Mouse (Mus musculus) kidney, adult 2 months (tissue): ENCODE measurements around the gene Ccdc136. TPM values are rescaled to one million over a fixed set of nuclear protein-coding genes. Genes with fewer than 3 reads are reported as not detected.

ENCODE experiments used
- DNase-seq: peaks from one replicate; pipeline ENCODE4 v3.0.0; 2021
- H3K27ac ChIP-seq: fragments of 200-500 bp; 2 replicates; pipeline ENCODE4 v1.5.1; 2012; ENCODE audit warnings: low read depth, low read length, control low read depth, inconsistent platforms; ENCODE audit not compliant: insufficient read depth
- H3K27me3 ChIP-seq: fragments of 200-500 bp; replicated peaks from 2 replicates; pipeline ENCODE4 v1.6.1; 2012; ENCODE audit warnings: mild to moderate bottlenecking, moderate library complexity, low read length, inconsistent platforms; ENCODE audit not compliant: control insufficient read depth, insufficient read depth
- H3K36me3 ChIP-seq: fragments of 200-500 bp; 2 replicates; pipeline ENCODE4 v1.6.1; 2012; ENCODE audit warnings: mild to moderate bottlenecking, moderate library complexity, low read length, inconsistent platforms; ENCODE audit not compliant: control insufficient read depth, insufficient read depth
- H3K4me1 ChIP-seq: fragments of 200-500 bp; 2 replicates; pipeline ENCODE4 v1.6.1; 2011; ENCODE audit warnings: low read length; ENCODE audit not compliant: control insufficient read depth, insufficient read depth
- H3K4me3 ChIP-seq: fragments of 200-500 bp; 2 replicates; pipeline ENCODE4 v1.5.1; 2011; ENCODE audit warnings: mild to moderate bottlenecking, low read depth, low read length, control low read depth; ENCODE audit not compliant: insufficient read depth
- CTCF ChIP-seq: fragments of 200-500 bp; conservative IDR thresholded peaks from 2 replicates; pipeline ENCODE4 v1.5.1; 2011; ENCODE audit warnings: low read depth, mild to moderate bottlenecking, control low read depth, low read length, moderate library complexity, mixed read lengths; ENCODE audit not compliant: insufficient read depth, insufficient read length
- POLR2A ChIP-seq: fragments of 200-500 bp; IDR thresholded peaks from one replicate; pipeline ENCODE4 v1.6.1; 2011; ENCODE audit warnings: low read depth, low read length, control low read depth
- WGBS: fragments of 180-500 bp; shearing (Covaris S2); methylation state at CpG from one replicate; pipeline ENCODE4 v1.1.7; 2018; 5-methylcytosine and 5-hydroxymethylcytosine counted together
- polyA plus RNA-seq: library from polyadenylated mRNA; depleted of rRNA; stranded (reverse); fragments of >200 nt; gene quantifications from 2 replicates; pipeline ENCODE4 v1.2.3, GENCODE M21; 2012; rRNA removed

Ccdc136 gene
- polyA plus RNA-seq, 1 experiment: 4.0 TPM

DNA sequence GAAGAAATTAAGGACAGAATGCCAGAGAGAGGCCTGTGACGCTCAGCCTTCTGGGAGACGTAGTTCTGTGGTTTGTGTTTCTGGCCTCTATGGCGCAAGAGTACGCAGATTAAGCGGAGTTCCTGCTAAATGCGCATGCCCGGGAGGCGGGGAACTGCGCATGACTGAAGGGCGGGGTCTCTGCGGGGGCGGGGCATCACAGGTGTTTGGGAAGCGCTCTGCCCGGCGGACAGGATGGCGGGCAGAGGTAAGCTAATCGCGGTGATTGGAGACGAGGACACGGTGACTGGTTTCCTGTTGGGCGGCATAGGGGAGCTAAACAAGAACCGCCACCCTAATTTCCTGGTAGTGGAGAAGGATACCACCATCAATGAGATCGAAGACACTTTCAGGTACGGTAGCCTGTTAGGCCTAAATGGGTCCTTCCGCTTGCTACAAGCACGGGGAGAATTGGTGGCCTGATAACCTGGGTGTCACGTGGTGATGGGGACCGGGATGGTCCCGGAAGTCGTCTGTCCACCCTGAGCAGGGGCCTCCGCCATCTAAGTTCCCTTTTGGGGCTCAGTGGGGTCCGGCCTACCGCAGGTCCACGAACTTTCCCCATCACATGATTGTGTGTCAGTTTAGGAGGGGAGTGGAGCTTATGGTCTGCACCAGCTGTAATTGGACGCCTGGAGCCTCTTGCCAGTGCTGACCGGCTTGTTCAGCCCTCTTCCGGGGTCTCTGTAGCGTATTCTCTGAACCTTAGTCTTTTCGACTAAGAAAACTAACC is 71.7 kb downstream of the Ccdc136 start, which contains the start of gene Atp6v1f:
Gene Atp6v1f (plus strand): TSS at position 136 of the 772 bp plus-strand sequence.
- under 1% methylated on average over 39 of the region's 39 CpGs for WGBS
- Histone ChIP-seq H3K4me3 (peak within 1 kb of the TSS; percentile 69), H3K27me3 (no peaks in the 10 kb centered on the region), H3K27ac (peak within 1 kb of the TSS; percentile 34), H3K4me1 (peaks cover 3% of the 10 kb centered on the region; the same call in 1 of the 2 replicates), H3K36me3 (no peaks in the 10 kb centered on the region)
- peak; percentile 41 for TF ChIP-seq POLR2A
- no peak for TF ChIP-seq CTCF
- DNase-seq: peak; percentile 97

DNA sequence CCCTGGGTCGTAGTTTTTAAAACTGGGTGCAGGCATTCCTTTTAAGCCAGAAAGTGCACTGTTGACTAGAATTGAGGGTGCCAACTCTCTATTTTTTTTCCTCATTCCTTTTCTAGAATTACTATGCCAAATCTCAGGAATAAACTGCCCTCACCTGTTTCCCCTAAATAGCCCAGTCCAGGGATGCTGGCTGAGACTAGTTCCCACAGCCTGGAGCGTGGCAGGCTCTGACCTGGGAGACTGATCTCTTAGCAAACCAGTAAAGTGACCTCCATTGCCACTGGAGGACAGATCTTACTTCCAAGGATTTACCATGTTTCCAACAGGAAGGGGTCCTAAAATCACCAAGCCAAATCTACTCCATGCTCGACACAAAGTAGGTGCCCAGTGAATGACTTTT is 72.7 kb downstream of the Ccdc136 start:
- DNase-seq: peak; percentile 61
- H3K4me3 ChIP-seq: peak overlapping the region; percentile 69
- no peak for TF ChIP-seq POLR2A
- no peak for TF ChIP-seq CTCF
- H3K27ac ChIP-seq: peak overlapping the region; percentile 80
- no peaks in the 10 kb centered on the region for H3K36me3 ChIP-seq
- WGBS: 55% methylated on average over 3 of the region's 3 CpGs
- H3K4me1 ChIP-seq: peaks cover 3% of the 10 kb centered on the region; the same call in 1 of the 2 replicates
- no peaks in the 10 kb centered on the region for H3K27me3 ChIP-seq

DNA sequence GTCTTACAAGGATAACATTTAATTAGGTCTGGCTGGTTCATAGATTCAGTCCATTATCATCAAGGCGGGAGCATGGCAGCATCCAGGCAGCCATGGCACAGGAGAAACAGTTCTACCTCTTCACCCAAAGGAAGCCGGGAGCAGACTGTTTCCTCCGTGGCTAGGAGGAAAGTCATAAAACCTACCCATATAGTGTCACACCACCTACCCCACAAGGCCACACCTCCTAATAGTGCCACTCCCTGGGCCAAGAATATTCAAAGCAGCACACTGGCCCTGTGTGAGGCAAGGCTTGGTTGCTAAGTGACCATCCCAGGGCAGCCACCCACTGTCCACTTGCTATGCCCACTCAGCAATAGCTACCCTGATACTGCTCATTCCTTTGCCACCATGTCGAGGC is 75.0 kb downstream of the Ccdc136 start, which contains the start of gene Atp6v1fnb:
Gene Atp6v1fnb (plus strand): TSS at position 301 of the 400 bp plus-strand sequence.
- TF ChIP-seq CTCF: no peak
- TF ChIP-seq POLR2A: no peak
- no peak for DNase-seq
- Histone ChIP-seq H3K27ac (no peak within 1 kb of the TSS), H3K36me3 (no peaks in the 10 kb centered on the region), H3K4me1 (peaks cover 6% of the 10 kb centered on the region; the same call in 1 of the 2 replicates), H3K4me3 (no peak within 1 kb of the TSS), H3K27me3 (no peaks in the 10 kb centered on the region)
- WGBS: 79% methylated on average over 4 of the region's 4 CpGs

DNA sequence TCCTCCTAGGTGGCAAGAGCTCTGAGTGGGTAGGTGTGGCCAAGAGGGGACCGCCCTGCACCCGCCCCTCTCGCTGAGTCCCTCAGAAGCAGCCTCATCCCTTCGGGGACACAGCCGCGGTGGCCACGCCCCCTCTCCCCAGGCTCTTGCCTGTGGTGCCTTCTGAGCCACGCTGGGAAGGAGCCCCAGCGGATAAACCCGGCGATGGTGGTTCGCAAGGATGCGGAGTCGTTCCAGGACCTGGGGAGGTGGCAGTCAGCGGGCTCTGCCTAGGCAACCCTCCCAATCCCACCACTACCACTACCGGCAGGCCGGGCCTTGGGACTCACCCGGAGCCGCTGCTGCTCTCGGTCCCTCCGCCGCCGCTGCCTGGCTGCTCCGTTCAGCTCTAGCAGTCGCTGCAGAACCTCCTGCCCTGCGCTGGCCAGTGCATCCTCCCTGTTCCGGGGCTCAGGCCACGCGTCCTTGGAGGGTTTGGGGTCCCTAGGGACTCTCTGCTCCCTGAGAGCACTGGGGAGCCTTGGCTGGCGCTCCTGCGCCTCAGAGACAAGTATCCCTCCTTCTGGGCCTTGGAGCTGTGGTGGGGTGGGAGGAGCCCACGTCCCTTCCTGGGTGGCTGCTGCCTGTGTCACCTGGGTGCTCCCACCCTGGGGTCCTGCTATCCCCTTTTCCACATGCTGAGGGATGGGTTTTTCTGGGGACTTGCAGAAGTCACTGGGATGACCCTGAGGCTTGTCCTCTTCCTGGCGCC is 78.0 kb downstream of the Ccdc136 start:
- H3K27ac ChIP-seq: peak overlapping the region; percentile 70
- H3K4me3 ChIP-seq: peak overlapping the region; percentile 51
- no peaks in the 10 kb centered on the region for H3K36me3 ChIP-seq
- DNase-seq: peak; percentile 93
- 4% methylated on average over 33 of the region's 33 CpGs for WGBS
- H3K27me3 ChIP-seq: no peaks in the 10 kb centered on the region
- H3K4me1 ChIP-seq: peaks cover 4% of the 10 kb centered on the region; the same call in 1 of the 2 replicates
- no peak for TF ChIP-seq CTCF

DNA sequence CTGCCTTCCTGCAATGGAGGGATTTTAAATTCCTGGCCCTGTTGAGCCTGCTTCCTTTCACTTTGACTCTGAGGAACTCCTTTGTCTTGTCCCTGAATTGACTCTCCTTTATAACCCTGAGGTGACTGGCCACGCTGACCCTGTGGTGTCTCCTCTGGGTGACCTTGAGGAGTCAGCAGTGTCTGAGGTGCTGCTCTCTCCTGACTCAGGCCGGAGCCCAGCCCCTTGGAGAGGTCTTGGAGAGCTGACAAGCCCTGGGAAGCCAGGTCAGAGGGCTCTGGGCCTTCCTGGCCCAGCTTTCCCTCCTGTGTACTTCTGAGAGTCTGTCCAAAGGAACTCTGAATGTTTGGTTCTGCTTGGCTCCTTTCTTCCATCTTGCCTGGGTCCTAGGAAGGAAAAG is 78.6 kb downstream of the Ccdc136 start:
- Histone ChIP-seq H3K4me3 (no peak overlapping the region), H3K36me3 (no peaks in the 10 kb centered on the region), H3K27ac (peak overlapping the region; percentile 70), H3K27me3 (no peaks in the 10 kb centered on the region), H3K4me1 (0 out of 2 replicates have a peak, but pooled peaks cover 3% of the 10 kb centered on the region)
- TF ChIP-seq CTCF (no peak), POLR2A (no peak)
- WGBS: 36% methylated on average over 2 of the region's 2 CpGs
- peak; percentile 83 for DNase-seq

Other genes starting within 250 kb of the Ccdc136 start
- gene Rbm28, start 231.3 kb upstream of the Ccdc136 start, polyA plus RNA-seq: 4.9 and 6.1 TPM in 2 replicates
- gene Prrt4, start 216.7 kb upstream of the Ccdc136 start, polyA plus RNA-seq: 0.20 and 0.24 TPM in 2 replicates
- gene Impdh1, start 179.9 kb upstream of the Ccdc136 start, polyA plus RNA-seq: 16.8 and 17.7 TPM in 2 replicates
- 6.5 and 7.4 TPM in 2 replicates for gene Hilpda, start 123.8 kb upstream of the Ccdc136 start, polyA plus RNA-seq
- 0.39 and 0.45 TPM in 2 replicates for gene Fam71f2, start 116.7 kb upstream of the Ccdc136 start, polyA plus RNA-seq
- gene Fam71f1, start 77.2 kb upstream of the Ccdc136 start, polyA plus RNA-seq: 0.11 TPM in 1 of 2 replicates, not detected in the other
- 42.1 and 46.3 TPM in 2 replicates for gene Calu, start 48.2 kb upstream of the Ccdc136 start, polyA plus RNA-seq
- gene Opn1sw, start 7.8 kb upstream of the Ccdc136 start, polyA plus RNA-seq: not detected in 2 replicates
- 0.49 and 2.6 TPM in 2 replicates for gene Flnc, start 36.9 kb downstream of the Ccdc136 start, polyA plus RNA-seq
- 796 and 827 TPM in 2 replicates for gene Atp6v1f, start 71.4 kb downstream of the Ccdc136 start, polyA plus RNA-seq
- 0.17 TPM in 1 of 2 replicates, not detected in the other for gene Atp6v1fnb, start 75.1 kb downstream of the Ccdc136 start, polyA plus RNA-seq
- gene Kcp, start 111.6 kb downstream of the Ccdc136 start, polyA plus RNA-seq: 25.7 and 26.2 TPM in 2 replicates
- gene Irf5, start 130.3 kb downstream of the Ccdc136 start, polyA plus RNA-seq: 17.0 and 19.1 TPM in 2 replicates
- 50.0 and 56.8 TPM in 2 replicates for gene Tnpo3, start 213.6 kb downstream of the Ccdc136 start, polyA plus RNA-seq